Mouse (Mus musculus): ENCODE data around the gene Pex14. TPM values are rescaled to one million over a fixed set of nuclear protein-coding genes. Genes with fewer than 3 reads are reported as not detected.

Pex14 gene
- polyA plus RNA-seq, 1 experiment from 2014 or later = 50.3 TPM

DNA sequence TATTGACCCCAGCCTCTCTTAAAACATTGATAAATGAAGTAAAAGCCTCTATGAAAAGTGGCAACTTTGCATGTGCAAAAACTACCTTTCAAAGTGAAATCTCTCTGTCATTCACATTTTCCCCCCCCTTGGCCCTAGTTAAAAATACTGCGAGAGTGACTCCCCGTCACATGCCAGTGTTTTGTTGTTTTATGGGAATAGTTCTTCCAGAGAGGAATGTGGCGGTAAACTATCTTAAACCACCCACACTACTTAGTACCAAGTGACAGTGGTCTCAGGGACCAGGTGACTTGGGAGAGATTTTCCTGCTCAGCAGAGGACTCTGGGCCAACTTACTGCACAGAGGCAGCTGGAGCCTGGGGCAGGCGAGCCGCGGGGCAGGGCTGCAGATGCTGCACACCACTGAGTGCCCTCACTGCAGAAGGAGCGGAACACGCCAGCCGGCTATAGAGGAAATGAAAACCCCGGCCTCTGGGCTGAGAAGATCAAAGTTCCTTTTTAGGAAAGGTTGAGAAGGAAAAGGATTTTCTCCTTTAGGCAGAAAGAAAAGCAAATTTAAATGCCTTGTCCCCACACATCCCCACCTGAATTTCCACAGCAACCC, 50.9 kb downstream of the Pex14 start:
- Histone ChIP-seq H3K27ac (peak overlapping the region; percentile 81), H3K9ac (no peak overlapping the region), H3K36me3 (no peaks in the 10 kb centered on the region), H3K4me2 (peak overlapping the region; percentile 42; the same call in 1 of the 2 replicates), H3K4me3 (replicated peaks) (no peak overlapping the region), H3K27me3 (replicated peaks) (no peaks in the 10 kb centered on the region), H3K9me3 (no peaks in the 10 kb centered on the region), H3K4me1 (peaks cover 29% of the 10 kb centered on the region)
- WGBS = 47% methylated on average over 10 of the region's 10 CpGs
- no peak for ATAC-seq (ENCODE audit: insufficient read depth, low FRiP score, low read depth)

DNA sequence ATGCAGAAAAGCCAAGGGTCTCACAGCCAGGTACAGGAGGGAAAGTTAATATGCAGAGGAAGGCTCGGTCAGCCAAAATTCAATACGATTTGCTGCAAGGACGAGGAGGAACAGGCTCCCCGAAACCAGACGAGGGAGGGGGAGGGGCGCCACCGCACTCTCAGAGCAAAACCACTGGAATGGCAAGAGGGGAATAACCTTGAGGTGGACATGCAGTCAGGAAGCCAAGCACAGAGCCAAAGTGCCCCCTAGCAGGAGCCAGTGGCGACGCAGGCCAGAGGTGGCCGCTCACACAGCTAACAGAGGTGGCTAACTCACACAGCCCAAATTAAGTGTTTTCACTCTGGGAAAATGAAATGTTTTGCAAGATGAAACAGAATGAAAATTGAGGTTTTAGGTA, 52.3 kb downstream of the Pex14 start:
- H3K36me3 ChIP-seq = no peaks in the 10 kb centered on the region
- peak; percentile 44; the same call in 1 of the 2 replicates for ATAC-seq (ENCODE audit: insufficient read depth, low FRiP score, low read depth)
- no peak overlapping the region for H3K4me3 ChIP-seq (replicated peaks)
- no peak overlapping the region for H3K27ac ChIP-seq
- H3K27me3 ChIP-seq (replicated peaks) = no peaks in the 10 kb centered on the region
- 22% methylated on average over 10 of the region's 10 CpGs for WGBS
- H3K9me3 ChIP-seq = no peaks in the 10 kb centered on the region
- H3K9ac ChIP-seq = no peak overlapping the region
- no peak overlapping the region for H3K4me2 ChIP-seq
- peaks cover 29% of the 10 kb centered on the region for H3K4me1 ChIP-seq

DNA sequence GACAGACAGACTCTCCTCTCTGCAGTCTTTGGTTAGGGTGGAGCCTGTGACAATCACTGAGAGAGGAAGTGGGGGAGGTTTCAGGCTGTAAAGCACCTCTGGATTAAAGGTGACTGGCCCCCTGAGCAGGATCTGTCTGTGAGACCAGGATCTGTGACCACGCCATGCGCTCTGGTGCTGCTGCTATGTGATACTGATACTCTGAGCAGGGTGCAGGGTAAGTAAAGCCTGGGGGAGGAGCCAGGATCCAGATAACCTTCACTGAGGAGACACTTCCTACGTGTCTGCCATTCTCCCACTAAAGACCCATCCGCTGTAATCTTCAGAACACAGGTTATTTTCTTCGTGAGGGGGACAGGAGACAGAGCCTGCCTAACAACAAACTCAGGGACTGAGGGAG, 53.8 kb downstream of the Pex14 start:
- H3K36me3 ChIP-seq = no peaks in the 10 kb centered on the region
- 66% methylated on average over 5 of the region's 5 CpGs for WGBS
- no peaks in the 10 kb centered on the region for H3K27me3 ChIP-seq (replicated peaks)
- no peak overlapping the region for H3K27ac ChIP-seq
- no peak overlapping the region for H3K4me3 ChIP-seq (replicated peaks)
- H3K4me1 ChIP-seq = peaks cover 29% of the 10 kb centered on the region
- no peaks in the 10 kb centered on the region for H3K9me3 ChIP-seq
- H3K9ac ChIP-seq = no peak overlapping the region
- ATAC-seq (ENCODE audit: insufficient read depth, low FRiP score, low read depth) = no peak
- H3K4me2 ChIP-seq = no peak overlapping the region

DNA sequence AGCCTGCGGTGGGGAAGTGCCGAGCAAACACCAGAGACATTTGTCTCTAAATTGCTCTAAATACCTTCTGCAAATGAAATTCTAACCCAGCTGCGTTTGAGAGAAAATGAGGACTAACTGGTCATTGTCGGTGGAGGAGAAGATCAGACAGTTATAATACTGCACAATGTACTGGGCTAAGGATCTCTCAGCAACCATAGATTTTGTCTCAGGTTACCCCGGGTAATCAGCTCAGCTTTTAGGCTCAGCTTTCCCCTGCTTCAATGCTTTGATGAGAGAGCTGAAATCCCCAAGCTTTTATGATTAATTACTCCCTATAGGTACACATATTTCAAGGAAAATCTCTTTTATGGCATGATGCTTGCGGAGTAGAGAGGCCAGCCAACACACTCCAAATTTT, 59.4 kb downstream of the Pex14 start:
- H3K27me3 ChIP-seq (replicated peaks) = no peaks in the 10 kb centered on the region
- no peak overlapping the region for H3K27ac ChIP-seq
- ATAC-seq (ENCODE audit: insufficient read depth, low FRiP score, low read depth) = no peak
- peaks cover 4% of the 10 kb centered on the region; the same call in 1 of the 2 replicates for H3K4me1 ChIP-seq
- no peak overlapping the region for H3K9ac ChIP-seq
- no peaks in the 10 kb centered on the region for H3K36me3 ChIP-seq
- no peak overlapping the region for H3K4me2 ChIP-seq
- no peak overlapping the region for H3K4me3 ChIP-seq (replicated peaks)
- no peaks in the 10 kb centered on the region for H3K9me3 ChIP-seq
- 36% methylated on average over 6 of the region's 6 CpGs for WGBS

DNA sequence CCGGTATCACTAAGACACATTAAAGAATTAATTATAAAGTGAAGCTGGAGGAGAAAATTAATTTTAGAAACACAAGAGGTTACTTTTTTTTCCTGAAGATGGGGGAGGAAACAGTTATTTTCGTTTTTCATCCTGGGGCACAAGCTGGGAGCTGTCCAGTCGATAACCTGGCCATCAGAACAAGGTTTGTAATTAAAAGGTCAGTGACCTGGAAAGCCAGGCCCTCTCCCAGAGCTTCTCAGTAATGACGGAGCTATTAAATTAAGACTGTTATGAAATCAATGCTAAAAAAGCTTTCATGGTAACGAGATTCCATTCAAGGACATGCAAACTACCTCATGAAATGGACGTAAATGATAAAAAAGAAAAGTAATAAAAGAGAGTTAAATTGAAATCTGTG, 62.0 kb downstream of the Pex14 start:
- Histone ChIP-seq H3K27me3 (replicated peaks) (no peaks in the 10 kb centered on the region), H3K4me2 (no peak overlapping the region), H3K9ac (no peak overlapping the region), H3K27ac (no peak overlapping the region), H3K4me3 (replicated peaks) (no peak overlapping the region), H3K9me3 (no peaks in the 10 kb centered on the region), H3K36me3 (no peaks in the 10 kb centered on the region), H3K4me1 (peaks cover 4% of the 10 kb centered on the region; the same call in 1 of the 2 replicates)
- WGBS = 53% methylated on average over 6 of the region's 6 CpGs
- ATAC-seq (ENCODE audit: insufficient read depth, low FRiP score, low read depth) = no peak

DNA sequence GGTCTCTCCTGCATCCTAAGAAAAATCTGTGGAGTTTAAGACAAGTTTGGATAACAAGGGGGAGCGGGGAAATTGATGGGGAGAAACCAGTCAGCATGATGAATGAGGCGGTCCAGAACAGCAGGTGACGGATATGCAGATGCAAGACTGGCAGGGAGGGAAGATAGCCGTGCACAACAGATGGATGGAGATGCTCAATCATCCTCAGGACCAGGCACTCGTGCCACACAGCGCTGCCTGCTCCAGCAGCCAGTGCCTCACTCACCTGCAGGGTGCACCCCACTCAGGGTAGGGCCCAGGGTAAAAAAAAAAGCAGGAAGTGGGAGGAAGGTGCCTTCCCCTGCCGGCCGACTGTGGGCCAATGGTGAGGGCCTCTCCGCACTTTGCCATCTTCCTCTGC, 63.1 kb downstream of the Pex14 start:
- Histone ChIP-seq H3K4me2 (no peak overlapping the region), H3K9ac (no peak overlapping the region), H3K4me1 (peaks cover 4% of the 10 kb centered on the region; the same call in 1 of the 2 replicates), H3K27me3 (replicated peaks) (no peaks in the 10 kb centered on the region), H3K9me3 (no peaks in the 10 kb centered on the region), H3K36me3 (no peaks in the 10 kb centered on the region), H3K27ac (no peak overlapping the region), H3K4me3 (replicated peaks) (no peak overlapping the region)
- WGBS = 56% methylated on average over 9 of the region's 9 CpGs
- ATAC-seq (ENCODE audit: insufficient read depth, low FRiP score, low read depth) = no peak

DNA sequence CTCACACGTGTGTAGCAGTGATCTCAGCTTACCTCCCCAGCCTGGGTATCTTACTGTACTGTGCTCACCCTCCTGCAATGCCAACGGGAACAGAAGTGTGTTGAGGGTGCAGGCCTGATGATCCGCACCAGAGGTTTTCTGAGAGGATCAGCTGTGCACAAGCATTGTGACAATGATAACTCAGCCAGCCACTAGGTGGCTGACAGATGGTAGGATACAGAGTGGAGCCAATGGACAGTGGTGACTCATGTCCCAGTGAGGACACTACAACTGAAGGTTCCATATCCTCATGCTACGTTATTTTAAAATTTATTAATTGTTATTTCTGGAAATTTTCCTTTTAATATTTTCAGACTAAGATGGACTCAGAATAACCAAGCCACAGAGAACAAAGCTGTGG, 68.2 kb downstream of the Pex14 start:
- no peaks in the 10 kb centered on the region for H3K27me3 ChIP-seq (replicated peaks)
- no peak overlapping the region for H3K4me3 ChIP-seq (replicated peaks)
- H3K9me3 ChIP-seq = no peaks in the 10 kb centered on the region
- 79% methylated on average over 4 of the region's 4 CpGs for WGBS
- ATAC-seq (ENCODE audit: insufficient read depth, low FRiP score, low read depth) = no peak
- no peak overlapping the region for H3K9ac ChIP-seq
- no peak overlapping the region for H3K4me2 ChIP-seq
- no peak overlapping the region for H3K27ac ChIP-seq
- H3K4me1 ChIP-seq = no peaks in the 10 kb centered on the region
- H3K36me3 ChIP-seq = no peaks in the 10 kb centered on the region

DNA sequence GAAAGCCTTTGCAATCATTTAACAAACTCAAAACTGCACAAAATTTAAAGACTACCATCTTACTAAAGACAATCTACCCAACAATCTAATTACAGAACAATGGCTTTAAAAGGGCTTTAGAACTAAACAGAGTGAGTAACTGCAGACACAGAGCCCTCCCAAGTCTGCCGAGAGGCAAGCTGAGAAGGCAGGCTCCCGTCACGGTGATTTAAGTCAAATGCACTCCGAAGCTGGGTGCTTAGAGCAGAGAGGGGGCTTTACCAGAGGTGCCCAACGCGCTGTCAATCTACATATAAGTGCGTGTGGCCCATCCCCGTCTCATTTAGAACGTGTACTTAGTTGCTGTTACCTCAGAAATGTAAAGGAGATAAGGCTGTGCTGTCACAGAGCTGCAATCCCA, 72.1 kb downstream of the Pex14 start:
- no peaks in the 10 kb centered on the region for H3K9me3 ChIP-seq
- H3K27me3 ChIP-seq (replicated peaks) = no peaks in the 10 kb centered on the region
- no peak overlapping the region for H3K27ac ChIP-seq
- H3K4me2 ChIP-seq = no peak overlapping the region
- H3K4me1 ChIP-seq = no peaks in the 10 kb centered on the region
- 49% methylated on average over 9 of the region's 9 CpGs for WGBS
- no peak overlapping the region for H3K9ac ChIP-seq
- H3K36me3 ChIP-seq = no peaks in the 10 kb centered on the region
- no peak for ATAC-seq (ENCODE audit: insufficient read depth, low FRiP score, low read depth)
- no peak overlapping the region for H3K4me3 ChIP-seq (replicated peaks)

DNA sequence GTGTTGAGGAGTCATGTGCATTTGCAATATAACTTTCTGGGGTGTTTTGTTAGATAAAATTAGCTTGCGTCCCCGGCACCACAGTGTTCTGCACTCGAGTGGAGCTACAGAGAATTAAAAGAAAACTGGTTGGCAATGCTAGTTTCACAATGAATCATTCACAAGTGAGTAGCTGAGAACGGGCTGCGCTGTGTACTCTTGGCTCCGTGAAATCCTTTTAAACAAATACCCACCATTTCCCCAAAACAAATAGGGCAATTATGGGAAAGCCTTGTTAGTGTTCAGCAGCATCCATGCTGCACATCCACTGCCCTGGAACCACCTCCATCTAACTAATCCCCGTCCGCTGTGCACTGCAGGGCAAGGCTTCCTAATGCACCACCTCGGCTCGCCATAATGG, 74.4 kb downstream of the Pex14 start:
- Histone ChIP-seq H3K4me2 (no peak overlapping the region), H3K9ac (no peak overlapping the region), H3K4me3 (replicated peaks) (no peak overlapping the region), H3K9me3 (no peaks in the 10 kb centered on the region), H3K27me3 (replicated peaks) (no peaks in the 10 kb centered on the region), H3K27ac (no peak overlapping the region), H3K4me1 (0 out of 2 replicates have a peak, but pooled peaks cover 4% of the 10 kb centered on the region), H3K36me3 (no peaks in the 10 kb centered on the region)
- ATAC-seq (ENCODE audit: insufficient read depth, low FRiP score, low read depth) = no peak
- WGBS = 67% methylated on average over 10 of the region's 10 CpGs

DNA sequence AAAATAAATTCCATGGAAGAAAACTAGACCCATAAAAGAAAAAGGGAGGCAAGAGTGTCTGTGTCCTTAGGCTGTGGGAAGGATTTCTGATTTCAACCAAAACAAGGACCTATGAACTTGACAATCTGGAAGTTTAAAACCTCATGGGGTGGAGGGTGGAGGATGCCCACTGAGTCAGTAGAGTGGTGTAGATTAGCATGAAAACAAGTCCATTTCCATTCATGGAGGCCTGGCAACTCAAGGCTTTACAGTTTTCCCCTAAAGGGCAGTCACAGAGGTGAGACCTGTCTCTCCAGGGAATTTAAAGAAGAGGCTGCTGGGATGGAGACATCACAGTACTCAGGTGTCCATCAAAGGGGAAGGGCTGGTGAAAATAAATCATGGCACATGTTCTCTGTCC, 78.7 kb downstream of the Pex14 start:
- Histone ChIP-seq H3K9me3 (no peaks in the 10 kb centered on the region), H3K36me3 (no peaks in the 10 kb centered on the region), H3K4me1 (0 out of 2 replicates have a peak, but pooled peaks cover 4% of the 10 kb centered on the region), H3K27ac (no peak overlapping the region), H3K27me3 (replicated peaks) (no peaks in the 10 kb centered on the region), H3K9ac (no peak overlapping the region), H3K4me2 (no peak overlapping the region), H3K4me3 (replicated peaks) (no peak overlapping the region)
- no peak for ATAC-seq (ENCODE audit: insufficient read depth, low FRiP score, low read depth)

DNA sequence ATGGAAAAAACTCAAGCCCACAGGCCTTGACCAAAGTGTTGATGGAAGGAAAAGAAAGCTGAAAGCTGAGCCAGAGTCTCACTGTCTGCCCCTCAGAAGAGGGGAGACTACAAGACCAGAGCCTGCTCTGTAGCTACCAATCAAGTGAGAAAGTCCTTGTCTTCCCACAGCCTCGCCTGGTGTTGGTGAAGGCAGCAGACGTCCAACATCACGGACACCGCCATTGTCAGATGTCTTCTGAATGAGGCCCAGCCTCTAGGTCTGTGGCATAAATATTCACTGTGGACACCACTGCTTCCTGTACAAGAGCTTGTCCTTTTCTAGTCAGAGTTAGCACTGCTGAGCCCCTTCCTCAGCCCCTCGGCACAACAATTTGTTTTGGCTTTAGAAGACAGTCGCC, 80.2 kb downstream of the Pex14 start:
- H3K9ac ChIP-seq = no peak overlapping the region
- WGBS = 78% methylated on average over 6 of the region's 6 CpGs
- 0 out of 2 replicates have a peak, but pooled peaks cover 4% of the 10 kb centered on the region for H3K4me1 ChIP-seq
- H3K4me3 ChIP-seq (replicated peaks) = no peak overlapping the region
- no peaks in the 10 kb centered on the region for H3K27me3 ChIP-seq (replicated peaks)
- no peak overlapping the region for H3K27ac ChIP-seq
- no peak overlapping the region for H3K4me2 ChIP-seq
- H3K36me3 ChIP-seq = no peaks in the 10 kb centered on the region
- no peak for ATAC-seq (ENCODE audit: insufficient read depth, low FRiP score, low read depth)
- no peaks in the 10 kb centered on the region for H3K9me3 ChIP-seq

DNA sequence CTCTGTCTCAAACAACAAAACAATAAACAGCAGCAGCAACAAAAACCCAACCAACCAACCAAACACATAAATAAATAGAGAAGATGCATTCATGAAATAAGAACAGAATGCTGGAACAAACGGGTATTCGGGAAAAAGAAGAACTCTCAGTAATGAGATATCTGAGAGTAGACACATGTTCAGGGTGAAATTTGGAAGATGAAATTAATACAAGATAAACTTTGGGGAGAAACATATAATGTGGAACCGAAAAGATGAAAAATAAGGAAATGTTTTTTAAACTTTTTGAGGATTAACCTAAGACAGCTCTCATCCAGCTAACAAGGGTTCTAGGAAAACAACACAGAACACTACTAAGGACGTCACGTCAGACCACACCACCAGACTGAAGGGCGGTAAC, 92.9 kb downstream of the Pex14 start:
- WGBS = 88% methylated on average over 6 of the region's 6 CpGs

DNA sequence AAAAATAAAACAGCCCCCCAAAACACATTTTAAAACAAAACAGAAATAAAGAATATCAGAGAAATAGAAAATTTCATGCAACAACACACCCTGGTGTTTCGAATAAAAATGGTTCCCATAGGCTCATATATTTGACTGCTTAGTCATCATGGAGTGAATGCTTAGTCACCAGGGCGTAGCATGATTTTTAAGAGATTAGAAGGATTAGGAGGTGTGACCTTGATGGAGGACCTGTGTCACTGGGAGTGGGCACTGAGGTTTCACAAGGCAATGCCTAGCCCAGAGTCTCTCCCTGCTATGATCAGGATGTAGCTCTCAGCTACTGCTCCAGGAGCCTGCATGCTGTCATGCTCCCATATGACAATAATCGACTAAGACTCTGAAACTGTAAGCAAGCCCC, 93.6 kb downstream of the Pex14 start:
- 94% methylated on average over 3 of the region's 3 CpGs for WGBS
- Histone ChIP-seq H3K27me3 (replicated peaks) (no peaks in the 10 kb centered on the region), H3K9me3 (no peaks in the 10 kb centered on the region), H3K4me3 (replicated peaks) (no peak overlapping the region), H3K9ac (no peak overlapping the region), H3K36me3 (no peaks in the 10 kb centered on the region), H3K4me1 (no peaks in the 10 kb centered on the region), H3K4me2 (no peak overlapping the region), H3K27ac (no peak overlapping the region)
- no peak for ATAC-seq (ENCODE audit: insufficient read depth, low FRiP score, low read depth)

More for the DNA sequence above, 92.9 kb downstream of the Pex14 start:
- Histone ChIP-seq H3K4me1 (no peaks in the 10 kb centered on the region), H3K4me3 (replicated peaks) (no peak overlapping the region), H3K27me3 (replicated peaks) (no peaks in the 10 kb centered on the region), H3K27ac (no peak overlapping the region), H3K4me2 (no peak overlapping the region), H3K36me3 (no peaks in the 10 kb centered on the region), H3K9ac (no peak overlapping the region), H3K9me3 (no peaks in the 10 kb centered on the region)
- ATAC-seq (ENCODE audit: insufficient read depth, low FRiP score, low read depth) = no peak

Data from stomach, embryonic 15.5 days (tissue).